Mouse (Mus musculus): Measurements from ENCODE around the gene Fut11.
"Not testable (repeated sequence)": the region's sequence is repeated elsewhere in the genome, so short reads cannot be mapped to it uniquely, and the experiment has no call there.

The Fut11 gene

DNA sequence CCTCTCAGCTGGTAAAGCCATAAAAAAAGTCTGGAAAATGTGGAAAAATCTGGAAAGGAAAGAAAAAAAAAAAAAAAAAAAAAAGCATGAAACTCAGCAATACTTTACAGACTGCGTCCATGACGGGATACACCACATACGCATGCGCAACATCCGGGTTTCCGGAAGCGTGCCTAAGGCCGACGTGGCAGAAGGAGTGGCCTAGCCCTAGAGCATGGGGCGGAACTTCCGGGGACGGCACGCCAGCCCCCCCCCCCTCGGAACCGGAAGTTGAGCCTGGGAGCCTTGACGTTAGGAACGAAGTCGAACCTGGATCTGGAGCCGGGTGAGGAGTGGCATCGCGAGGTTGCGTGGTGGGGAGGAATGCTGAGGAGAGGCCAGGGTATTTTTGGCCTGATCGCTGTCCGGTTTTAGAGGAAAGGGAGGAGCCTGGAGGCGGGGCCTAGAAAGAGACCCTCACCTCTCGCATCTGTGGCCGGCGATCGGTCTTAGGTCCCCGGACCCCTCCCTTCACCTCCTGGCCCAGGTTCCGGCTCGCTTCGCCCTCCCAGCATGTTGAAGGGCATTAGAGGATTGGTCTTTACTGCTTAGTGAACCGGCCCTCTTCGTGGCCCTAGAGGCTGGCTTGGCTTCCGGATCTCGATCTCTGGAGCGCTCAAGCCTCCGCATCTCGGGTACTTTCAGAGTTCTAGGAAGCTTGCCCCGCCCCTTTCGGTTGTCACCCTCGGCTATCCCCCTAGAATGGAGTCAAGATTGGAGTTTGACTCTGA, 20.5 kb upstream of the Fut11 start, which contains the start of gene Sec24c:
Gene Sec24c, plus strand, starts transcription at position 245 of the 770 bp plus-strand sequence.
- peak; percentile 98 to 100 for DNase-seq (ENCODE audit: low spot score in 2 of 2)

GRCm38 (mm10) chr14:20677906-20678305, 16.9 kb upstream of the Fut11 start:
- no peak for DNase-seq (ENCODE audit: low spot score in 2 of 2)

DNA sequence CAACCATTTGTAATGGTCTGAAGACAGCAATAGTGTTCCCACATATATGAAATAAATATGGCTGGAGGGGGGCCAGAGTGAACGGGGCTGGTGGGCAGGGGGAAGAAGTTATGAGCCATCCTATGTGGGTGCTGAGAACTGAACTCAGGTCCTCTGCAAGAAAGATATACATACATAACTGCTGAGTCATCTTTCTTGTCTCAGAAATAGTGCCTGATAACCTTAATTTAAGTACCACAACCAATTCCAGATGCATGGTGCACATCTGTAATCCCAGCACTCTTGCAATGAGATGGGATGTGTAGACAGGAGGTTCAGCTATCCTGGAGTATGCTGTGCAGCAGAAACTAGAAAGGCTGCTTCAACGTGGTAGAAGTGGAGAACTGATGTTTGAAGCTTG, 13.0 kb upstream of the Fut11 start:
- DNase-seq (ENCODE audit: low spot score in 2 of 2), result no peak

GRCm38 (mm10) chr14:20682498-20682897, 12.3 kb upstream of the Fut11 start:
- DNase-seq (ENCODE audit: low spot score in 2 of 2), result no peak

DNA sequence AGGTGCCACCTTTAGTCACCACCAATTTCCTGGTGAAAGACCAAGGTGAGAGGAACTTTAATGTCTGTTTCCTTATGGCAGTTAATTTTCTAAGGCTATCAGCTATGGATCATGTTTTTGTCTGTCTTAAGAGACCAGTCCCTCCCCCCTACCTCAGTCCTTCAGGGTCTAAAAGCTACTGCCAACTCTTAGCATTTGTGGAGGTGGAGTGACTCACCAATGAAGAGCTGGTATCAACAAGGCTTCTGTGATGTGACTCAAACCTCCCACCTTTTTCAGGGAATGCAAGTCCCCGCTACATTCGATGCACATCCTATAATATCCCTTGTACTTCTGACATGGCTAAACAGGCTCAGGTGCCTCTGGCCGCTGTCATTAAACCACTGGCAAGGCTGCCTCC, 8.2 kb upstream of the Fut11 start:
- DNase-seq (ENCODE audit: low spot score in 2 of 2), result no peak

DNA sequence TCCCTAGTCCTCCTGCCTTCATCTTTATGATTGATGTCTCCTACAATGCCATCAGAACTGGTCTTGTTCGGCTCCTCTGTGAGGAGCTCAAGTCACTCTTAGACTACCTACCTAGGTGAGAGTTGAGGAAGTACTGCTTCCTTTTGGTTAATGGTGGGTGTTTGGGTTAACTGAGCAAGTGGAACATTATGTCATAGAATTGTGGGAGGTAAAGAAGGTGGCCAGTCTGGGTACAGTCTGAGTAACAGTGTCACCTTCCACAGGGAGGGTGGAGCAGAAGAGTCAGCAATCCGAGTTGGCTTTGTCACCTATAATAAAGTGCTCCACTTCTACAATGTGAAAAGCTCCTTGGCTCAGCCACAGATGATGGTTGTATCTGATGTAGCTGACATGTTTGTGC, 5.8 kb upstream of the Fut11 start:
- DNase-seq (ENCODE audit: low spot score in 2 of 2), result no peak

GRCm38 (mm10) chr14:20691772-20692171, 3.0 kb upstream of the Fut11 start:
- no peak for DNase-seq (ENCODE audit: low spot score in 2 of 2)

- DNase-seq (ENCODE audit: low spot score in 2 of 2), result no peak
These were observed 1.1 kb upstream of the Fut11 start for GRCm38 (mm10) chr14:20693589-20694101.

DNA sequence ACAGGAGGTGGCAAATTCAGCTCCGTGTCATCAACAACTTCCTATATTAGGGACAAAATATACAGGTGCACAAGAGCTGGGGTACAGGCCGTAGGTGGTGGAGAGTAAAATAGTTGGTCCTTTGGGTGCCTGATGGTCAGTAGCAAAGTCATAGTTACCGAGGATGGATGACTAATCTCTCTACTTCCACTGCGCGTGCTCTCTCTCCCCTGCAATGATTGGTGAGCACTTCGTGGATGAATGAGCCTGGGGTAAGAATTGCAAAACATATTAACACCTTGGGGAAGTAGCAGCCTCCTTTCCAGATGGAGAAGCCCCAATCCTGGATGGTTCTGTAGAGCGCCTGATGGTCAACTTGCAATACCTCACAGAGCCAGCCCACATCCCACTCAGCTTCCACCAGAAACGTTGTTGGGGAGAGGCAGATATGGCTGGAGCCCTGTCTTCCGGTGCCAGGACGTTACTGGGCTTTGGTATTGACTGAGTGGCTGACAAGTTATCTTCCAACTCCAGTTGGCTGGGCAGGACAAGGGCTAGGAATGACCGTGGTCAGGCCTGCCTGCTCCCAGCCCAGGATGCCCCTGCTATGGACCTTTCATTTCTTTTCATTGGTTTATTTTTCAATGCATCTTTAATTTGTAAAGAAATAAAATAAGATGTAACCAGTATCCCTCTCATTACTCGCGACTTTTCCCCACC, 434 bp upstream of the Fut11 start:
- DNase-seq (ENCODE audit: low spot score in 2 of 2), result no peak

DNA sequence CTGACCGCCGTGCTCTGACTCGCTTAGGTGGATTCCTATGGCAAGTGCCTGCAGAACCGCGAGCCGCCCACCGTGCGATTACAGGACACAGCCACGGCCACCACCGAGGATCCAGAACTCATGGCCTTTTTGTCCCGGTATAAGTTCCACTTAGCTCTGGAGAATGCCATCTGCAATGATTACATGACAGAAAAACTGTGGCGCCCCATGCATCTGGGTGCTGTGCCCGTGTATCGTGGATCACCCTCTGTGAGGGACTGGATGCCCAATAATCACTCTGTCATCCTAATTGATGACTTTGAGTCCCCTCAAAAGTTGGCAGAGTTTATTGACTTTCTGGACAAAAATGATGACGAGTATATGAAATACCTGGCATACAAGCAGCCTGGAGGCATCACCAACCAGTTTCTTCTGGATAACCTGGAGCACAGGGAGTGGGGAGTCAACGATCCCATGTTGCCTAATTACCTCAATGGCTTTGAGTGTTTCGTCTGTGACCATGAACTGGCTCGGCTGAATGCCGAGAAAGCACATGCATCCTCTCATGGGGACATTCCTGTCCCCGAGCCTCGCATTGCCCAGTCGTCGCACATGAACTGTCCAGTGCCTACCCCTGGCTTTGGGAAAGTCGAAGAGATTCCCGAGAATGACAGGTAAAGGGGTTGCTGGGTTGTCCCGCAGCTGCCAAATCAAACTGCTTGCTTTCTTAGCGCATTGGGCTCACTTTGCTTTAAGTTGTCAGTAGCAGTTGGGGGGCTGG, 1.2 kb downstream of the Fut11 start:
- no peak for DNase-seq (ENCODE audit: low spot score in 2 of 2)

- DNase-seq (ENCODE audit: low spot score in 2 of 2), result peak; percentile 75 to 83
These were observed 2.2 kb downstream of the Fut11 start for GRCm38 (mm10) chr14:20696986-20697385.

DNA sequence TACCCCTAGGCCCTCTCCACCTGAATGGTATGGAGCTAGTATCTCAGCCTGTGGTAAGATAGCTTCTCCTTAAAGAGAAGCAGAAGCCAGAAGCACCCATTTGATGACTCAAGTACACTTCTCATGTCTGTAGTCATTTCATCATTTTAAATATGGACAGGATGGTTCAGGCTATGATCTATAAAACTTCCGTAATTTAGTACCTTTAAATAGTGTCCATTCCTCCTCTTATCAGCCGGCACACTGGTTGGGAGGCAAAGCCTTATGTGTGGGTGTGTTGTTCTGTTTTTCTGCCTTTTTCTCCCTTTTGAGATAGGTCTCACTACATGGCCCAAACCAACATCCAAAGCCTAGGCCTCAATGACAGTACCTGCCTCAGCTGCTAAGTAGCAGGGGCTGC, 3.7 kb downstream of the Fut11 start:
- DNase-seq (ENCODE audit: low spot score in 2 of 2), result no peak

GRCm38 (mm10) chr14:20700362-20700761, 5.6 kb downstream of the Fut11 start:
- peak in 1 of 2 experiments; percentile 26 for DNase-seq (ENCODE audit: low spot score in 2 of 2)

DNA sequence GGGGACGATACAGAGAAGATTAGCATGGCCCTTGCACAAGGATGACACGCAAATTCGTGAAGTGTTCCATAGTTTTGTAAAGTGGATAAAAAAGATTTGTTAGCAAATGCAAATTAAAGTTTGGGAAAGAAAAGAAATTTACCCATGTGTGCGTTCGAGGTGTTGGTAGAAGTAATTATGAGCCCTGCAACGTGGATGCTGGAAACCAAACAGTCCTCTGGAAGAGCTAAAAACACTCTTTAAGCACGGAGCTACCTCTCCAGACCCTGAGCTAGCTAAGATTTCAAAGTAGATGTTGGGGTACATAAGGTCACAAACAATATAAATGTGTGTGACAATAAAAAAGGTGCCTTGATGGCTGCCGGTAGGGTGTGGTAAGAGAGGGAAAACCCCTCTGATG, 6.8 kb downstream of the Fut11 start:
- no peak for DNase-seq (ENCODE audit: low spot score in 2 of 2)

GRCm38 (mm10) chr14:20702096-20702740, 7.5 kb downstream of the Fut11 start:
- DNase-seq (ENCODE audit: low spot score in 2 of 2), result no peak

GRCm38 (mm10) chr14:20702741-20703381, 8.1 kb downstream of the Fut11 start, which contains the start of gene Chchd1:
Gene Chchd1 (plus strand): TSS chr14:20703006.
- peak; percentile 93 to 94 for DNase-seq (ENCODE audit: low spot score in 2 of 2)

- not testable (repeated sequence) for DNase-seq (ENCODE audit: low spot score in 2 of 2)
These were observed 8.7 kb downstream of the Fut11 start for GRCm38 (mm10) chr14:20703461-20703860.

DNA sequence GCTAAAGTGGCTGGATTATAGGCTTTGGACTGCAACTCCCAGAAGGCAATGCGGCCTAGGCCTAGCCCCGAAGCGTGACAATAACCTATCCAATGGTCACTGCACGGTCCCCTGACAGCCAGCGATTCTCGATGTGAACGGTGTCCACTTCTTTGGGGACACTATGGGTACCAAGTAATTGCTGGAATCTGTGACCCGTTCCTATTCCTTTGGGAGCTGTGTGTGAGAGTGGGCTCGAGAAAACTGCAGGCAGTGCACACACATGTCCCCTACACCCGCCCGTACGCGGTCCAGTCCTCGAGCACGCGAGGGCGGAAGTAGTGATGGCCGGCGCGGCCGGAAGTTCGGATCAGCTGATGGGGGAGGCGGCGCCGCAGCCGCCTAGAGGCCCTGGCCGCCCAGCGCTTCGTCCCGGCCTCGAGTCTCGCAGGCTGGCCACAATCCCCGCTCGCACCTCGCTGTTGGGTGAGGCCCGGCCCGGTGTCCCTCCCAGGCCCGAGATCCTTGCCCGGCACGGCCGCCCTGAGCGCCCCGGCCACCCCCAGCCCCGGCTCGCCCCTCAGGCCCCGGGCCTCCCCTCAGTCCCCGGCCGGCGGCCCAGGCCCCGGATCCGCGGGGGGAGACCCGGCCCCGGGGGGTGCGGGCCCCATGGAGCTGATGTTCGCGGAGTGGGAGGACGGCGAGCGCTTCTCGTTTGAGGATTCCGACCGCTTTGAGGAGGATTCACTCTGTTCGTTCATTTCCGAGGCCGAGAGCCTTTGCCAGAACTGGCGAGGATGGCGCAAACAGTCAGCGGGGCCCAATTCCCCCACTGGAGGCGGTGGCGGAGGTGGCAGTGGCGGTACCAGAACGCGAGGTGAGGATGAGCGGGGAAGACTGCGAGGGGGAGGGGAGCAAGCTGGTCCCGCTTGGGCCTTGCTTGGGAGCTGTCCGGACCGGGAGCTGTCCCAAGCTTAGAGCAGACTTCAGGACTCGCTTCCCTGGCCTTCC, 12.7 kb downstream of the Fut11 start, which contains the start of gene Zswim8:
Gene Zswim8, plus strand, starts transcription at position 352 of the 990 bp plus-strand sequence.
- DNase-seq (ENCODE audit: low spot score in 2 of 2), result peak; percentile 93 to 94

DNA sequence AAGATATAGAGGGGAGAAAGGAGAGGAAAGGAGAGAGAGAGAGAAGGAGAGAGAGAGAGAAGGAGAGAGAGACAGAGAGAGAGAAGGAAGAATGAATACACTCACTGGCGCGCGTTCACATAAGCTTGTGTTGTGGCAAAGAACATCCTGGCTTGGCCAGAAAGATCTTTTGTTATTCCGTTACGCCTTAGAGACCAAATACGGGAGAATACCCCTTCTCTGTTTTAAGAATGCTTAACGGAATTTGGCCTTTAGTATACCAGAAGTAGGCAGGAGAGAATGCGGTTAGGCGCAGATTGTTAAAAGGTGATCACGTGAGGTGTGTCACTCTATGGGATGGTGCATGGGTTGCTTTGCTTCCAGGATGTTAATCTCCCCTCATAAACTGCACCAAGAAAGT, 13.5 kb downstream of the Fut11 start:
- no peak for DNase-seq (ENCODE audit: low spot score in 2 of 2)

DNA sequence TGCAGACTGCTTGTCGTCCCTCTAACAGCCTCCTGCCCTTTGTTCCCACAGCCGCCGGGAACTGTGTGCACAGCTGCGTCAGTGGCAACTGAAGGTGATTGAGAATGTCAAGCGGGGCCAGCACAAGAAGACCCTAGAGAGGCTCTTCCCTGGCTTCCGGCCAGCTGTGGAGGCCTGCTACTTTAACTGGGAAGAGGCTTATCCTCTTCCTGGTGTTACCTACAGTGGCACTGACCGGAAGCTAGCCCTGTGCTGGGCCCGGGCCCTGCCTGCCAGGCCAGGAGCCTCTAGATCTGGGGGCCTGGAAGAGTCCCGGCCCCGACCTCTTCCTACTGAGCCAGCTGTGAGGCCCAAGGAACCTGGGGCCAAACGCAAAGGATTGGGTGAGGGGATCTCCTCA, 19.1 kb downstream of the Fut11 start:
- peak in 1 of 2 experiments; percentile 26 for DNase-seq (ENCODE audit: low spot score in 2 of 2)

Data from right cerebral cortex, postnatal 10 days (tissue).